Mouse (Mus musculus) v-Abl transformed pro-B cells (cell line): Measurements from ENCODE around the gene Fyn.

Experiments used
- in situ Hi-C, 2 experiments: fragments of 400-800 bp; cut with MboI; formaldehyde crosslinking; loops; one replicate each; pipeline ENCODE4 v1.15.1; 2025; ENCODE audit not compliant: unreplicated experiment in 2 of 2

The Fyn gene

DNA sequence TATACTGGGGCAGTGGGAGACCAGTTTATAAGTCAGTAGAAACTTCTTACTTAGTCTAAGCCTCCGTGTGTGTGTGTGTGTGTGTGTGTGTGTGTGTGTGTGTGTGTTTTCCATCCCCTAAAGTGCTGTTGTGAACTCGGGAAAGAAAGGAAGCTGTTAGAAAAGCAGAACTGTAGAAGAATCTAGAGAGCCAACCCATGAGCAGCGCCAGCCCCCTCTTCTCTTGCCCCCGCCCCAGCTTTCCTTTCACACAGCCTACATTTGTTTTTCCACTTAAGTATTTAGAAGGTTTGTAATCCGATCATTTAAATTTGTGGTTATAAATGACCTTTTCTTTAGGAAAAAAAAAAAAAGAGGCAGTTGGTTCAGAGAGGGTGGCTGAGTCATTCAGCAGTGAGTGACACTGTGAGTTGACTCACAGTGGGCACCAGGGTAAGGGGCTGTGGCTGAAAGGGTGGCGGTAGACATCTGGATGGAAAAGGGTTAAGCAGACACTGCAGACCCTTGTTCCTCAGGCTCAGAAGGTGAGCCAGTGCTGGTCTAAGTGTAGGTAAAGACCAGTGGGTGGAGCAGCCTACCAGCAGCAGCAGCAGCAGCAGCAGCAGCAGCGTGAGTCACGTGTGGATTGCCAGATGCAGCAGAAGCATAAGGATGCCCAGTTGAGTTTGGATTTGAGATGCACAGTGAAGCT lies 66.2 kb downstream of the Fyn start:
- in situ Hi-C loops = no loop called here

DNA sequence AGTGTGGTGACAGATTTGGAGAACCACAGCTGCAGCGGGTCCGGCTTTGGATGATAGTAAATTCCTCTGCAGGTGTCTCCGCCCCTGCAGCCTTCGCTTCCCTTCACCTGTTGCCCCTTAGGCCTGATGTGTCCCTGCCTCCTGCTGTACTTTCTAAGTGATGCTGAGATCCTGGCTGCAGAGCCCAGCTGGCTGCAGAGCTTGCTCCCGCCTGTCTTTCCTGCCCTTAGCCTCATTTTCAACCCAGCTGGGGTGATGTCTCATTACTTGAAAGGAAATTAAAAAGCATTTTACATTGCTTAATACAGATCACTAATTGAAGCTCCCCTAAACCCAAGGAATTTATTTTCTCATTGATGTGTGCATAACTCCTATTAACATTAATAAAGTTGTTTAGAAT lies 70.2 kb downstream of the Fyn start:
- in situ Hi-C loops = no loop called here

DNA sequence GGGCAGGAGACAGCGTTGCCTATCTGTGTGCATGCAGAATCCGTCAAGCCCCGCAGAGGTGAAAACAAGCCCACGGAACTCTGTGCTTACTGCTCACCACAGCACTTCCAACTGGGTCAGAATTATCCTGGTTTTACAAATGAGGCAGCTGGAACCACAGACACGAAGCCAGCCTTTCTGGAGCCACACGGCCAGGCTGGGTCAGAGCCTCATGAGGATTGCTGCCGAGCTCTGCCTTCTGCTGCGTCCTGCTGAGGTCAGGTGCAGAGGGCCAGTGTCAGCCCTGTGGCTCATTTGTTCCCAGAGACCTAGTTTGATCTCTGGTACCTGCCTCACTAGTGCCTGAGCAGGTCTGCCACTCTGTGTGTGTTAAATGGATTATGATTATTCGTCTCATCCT lies 71.9 kb downstream of the Fyn start:
- in situ Hi-C loops = no loop called here

DNA sequence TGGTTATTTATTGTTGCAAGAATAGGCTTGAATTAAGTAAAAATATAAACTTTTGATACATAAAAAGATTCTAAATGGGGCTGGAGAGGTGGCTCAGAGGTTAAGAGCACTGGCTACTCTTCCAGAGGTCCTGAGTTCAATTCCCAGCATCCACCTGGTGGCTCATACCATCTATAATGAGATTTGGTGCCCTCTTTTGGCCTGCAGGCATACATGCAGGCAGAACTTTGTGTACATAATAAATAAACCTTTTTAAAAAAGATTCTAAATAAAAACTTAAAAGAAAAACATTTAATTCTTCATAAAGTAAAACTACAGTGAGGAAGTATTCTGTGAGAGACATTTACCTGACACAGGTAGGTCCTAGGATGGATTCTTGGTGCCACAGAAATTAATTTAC lies 73.0 kb downstream of the Fyn start:
- in situ Hi-C loops = no loop called here

DNA sequence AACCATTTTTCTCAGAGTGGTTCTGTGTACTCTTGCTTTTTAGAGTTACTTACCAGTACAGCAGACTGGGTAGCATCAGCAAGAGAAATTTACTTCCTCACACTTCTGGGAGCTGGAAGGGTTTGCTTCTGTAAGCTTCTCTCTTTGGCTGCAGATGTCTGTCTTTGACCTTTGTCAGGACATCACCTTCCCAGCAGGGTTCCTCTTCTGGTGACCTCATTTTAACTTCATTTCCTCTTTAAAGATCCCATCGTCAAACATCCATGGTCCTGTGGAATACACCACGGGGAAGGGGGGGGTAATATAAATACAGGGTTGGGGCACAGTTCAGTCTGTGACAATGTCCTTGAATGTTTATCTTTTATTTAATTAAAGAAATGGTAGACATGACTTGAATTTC lies 74.5 kb downstream of the Fyn start:
- in situ Hi-C loops = no loop called here

DNA sequence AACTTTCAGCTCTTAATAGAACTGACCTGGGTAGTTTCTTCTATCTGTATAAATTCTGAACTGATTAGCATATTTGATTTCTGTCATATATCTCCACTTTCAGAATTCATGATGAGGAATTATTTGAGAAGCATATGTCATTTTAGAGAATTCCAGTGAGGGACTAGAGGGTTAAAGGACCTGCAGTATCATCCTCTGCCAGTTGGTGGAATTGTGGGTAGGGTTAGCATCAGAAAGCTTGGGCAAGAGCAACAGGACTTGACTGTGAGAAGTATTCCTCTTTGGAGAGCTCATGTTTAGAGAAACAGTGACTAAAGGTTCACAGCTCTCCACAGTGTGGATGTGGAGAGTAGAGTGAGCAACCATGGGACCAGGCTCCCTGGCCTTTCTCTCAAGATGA lies 75.3 kb downstream of the Fyn start:
- in situ Hi-C loops = no loop called here

DNA sequence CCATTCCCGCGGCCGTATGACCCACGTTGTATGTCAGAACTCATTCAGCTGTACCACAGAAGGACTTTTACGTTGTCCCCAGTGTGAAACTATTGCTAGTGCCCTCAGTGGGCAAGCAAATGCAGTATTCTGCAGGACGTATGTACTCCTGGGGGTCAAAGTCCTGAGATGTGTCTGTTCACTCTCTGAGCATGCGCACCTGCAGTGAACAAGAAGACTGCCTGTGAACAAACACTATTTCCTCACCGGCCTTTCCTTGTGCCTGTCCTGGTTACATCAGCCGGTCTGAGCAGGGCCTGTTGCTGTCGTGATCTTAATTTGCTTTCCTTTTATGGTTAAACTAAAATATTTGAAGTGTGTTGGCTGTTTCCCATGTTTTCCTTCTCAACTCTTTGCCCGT lies 77.2 kb downstream of the Fyn start:
- in situ Hi-C loops = no loop called here

DNA sequence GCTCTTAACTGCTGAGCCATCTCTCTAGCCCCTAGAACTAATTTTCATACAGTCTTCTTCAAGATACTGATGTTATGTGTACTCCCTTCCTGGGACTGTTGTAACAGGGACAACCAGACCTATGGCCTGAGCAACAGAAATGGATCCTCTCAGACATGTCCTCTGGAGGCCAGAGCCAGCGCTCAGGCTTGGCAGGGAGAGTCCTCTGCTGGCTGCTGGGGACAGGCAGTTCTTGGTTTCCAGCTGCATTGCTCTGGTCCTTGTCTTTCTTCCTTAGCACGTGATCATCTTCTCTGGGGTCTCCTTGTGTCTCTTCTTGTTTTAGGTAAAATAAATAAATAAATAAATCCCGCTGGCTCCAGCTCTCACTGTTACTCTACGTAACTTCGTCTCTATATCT lies 78.1 kb downstream of the Fyn start:
- in situ Hi-C loops = no loop called here

DNA sequence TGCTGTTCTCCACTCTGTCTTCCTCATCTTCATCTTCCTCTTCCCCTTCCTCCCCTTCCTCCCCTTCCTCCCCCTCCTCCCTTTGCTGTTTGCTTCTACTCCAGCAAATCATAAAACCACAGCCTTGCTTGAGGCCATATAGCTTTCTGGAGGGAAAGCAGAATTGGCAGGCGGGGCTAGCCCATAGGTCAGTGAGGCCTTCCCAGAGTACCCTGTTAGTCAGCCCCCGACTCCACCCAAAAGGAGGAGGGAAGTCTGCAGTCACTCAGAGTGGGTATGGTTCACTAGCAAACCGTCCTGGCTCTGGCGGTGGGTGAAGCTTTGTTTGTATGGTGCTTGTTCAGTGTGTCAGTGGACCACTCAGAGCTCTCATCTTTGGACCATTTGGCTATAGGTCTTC lies 80.5 kb downstream of the Fyn start:
- in situ Hi-C loops = no loop called here

DNA sequence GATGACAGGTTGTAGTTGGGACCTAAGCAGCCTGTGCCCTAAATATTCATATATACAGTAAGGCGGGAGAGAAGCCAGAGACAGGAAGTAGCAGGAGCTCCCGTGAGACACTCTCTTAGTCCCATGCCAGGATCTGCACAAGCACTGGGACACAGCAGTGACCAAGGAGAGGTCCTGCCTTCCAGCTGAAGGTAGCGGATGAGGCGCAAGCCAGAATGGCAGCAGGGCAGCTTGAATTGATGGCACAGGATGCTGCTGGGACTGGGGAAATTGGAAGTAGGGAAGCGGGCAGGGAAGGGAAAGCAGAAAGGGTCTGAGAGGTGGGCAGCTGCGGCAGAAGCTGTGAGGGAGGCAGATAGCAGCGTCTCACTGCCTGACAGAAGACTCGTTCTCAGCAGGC lies 81.7 kb downstream of the Fyn start:
- in situ Hi-C loops = no loop called here

DNA sequence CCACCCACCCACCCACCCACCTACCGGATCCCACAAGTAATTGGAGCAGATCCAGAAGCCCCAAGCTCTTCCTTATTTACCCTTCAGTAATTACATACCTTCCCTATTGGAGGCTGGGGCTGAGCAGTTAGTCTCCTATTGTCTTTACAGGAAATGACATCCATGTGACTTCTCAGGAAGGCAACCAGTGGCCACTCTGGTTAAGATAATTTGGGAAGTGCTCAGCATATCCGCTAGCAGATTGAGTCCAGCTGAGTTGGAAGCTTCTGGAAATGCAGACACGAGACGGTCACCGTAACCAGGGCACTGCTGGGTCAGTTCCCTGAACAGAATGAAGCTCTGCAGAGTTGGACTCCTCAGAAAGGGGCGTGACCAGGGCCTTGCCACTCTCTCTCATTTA lies 82.4 kb downstream of the Fyn start:
- in situ Hi-C loops = no loop called here

DNA sequence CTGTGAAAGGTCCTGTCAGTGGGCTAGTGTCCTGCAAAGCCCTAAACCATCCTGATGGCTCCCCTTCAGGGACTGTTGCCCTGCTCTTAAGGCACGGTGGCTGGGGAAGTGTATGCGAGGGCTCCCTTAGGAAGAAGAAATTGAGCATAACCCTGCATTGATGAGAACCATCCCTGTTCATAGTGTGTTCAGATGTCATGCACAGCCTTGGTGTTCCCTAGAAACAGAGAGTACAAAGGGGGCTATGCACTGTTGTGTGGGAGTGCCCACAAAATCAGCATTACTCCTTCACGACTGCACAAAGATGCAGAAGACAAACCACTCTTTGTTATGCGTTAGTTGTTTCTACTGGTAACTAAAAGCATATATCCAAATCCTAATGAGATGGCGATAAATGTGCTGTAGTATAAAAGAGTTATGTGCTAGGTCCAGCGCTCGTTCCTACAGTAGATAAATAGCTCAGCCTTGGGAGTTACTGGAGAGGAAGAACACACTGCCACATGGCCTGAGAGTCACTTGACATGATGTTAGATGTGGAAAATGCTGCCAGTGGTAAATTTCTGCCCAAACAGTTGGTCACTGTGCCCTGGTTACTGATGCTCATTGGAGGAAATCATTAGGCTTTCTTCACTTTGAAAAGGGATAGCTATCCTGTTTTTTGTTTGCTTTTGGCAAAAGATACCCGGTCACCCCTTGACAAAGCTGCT lies 83.4 kb downstream of the Fyn start:
- in situ Hi-C loops = no loop called here

DNA sequence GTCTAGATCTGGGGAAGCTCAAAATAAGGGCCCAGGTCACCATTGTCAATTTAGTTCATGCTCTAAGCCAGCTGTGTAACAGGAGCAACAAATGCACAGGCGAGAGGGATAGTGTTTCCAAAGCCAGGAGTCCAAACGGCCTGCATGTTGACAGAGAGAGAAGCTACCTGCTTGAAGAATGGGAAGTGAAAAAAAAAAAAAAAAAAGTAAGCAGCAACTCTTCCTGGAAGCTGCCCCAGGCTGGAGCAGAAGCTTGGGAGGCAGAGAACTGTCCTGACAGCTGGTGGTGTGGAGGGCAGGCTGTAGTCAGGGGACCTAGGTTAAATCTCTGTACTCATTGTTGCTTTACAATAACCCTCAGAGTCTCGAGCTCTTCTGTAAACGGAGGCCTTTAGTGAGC lies 86.7 kb downstream of the Fyn start:
- in situ Hi-C loops = no loop called here

DNA sequence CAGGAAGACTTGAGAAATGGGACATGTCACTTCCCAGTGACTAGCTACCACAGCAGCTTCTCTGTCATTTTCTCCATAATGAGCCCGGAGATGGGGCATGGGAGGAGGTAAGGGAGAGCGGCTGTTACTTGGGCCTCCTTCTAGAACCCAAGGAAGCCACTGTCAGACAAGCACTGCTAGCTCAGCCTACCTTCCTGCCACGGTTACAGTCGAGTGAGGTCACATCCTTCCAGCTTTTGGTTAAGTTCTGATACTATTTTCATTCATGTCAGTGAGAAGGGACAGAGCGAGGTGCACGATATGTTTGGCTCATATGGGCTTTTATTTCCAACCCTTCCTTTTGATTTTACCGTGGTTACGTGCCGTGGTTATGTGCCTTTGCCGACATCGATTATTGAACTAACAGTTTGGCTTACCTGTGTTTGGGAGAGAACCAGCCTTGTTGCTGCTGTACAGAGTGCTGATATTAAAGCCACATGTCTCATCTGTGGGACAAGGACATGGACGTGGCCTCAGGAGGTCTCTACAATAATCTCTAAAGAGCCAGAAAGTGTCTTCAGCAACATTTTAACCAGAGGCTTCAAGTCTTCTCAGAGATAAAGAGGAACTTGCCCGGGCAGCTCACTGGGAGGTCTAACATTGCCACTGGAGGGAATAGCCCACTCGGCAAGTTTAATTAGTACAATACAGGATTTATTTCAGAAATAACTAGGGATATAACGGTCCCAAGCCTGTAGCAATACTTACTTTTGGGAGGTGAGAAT lies 87.4 kb downstream of the Fyn start:
- in situ Hi-C loops = no loop called here

DNA sequence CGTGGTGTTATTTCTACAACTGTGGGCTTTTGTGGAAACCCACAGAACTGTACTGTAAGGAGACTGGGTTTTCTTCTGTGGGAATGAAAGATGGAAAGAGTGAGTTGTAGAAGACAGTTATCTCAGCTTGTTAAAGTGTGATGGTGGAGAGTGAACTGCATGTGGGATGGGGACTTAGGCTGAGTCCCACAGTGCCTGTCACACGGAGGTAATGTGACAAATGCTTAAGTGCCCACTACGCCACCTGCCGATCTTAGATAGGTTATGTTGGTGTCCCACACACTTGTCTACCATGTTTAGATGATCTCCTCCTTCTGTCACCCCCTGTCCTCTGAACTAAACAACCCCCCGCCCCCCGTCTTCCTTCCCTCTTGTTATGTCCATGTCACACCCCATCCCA lies 88.1 kb downstream of the Fyn start:
- in situ Hi-C loops = no loop called here

DNA sequence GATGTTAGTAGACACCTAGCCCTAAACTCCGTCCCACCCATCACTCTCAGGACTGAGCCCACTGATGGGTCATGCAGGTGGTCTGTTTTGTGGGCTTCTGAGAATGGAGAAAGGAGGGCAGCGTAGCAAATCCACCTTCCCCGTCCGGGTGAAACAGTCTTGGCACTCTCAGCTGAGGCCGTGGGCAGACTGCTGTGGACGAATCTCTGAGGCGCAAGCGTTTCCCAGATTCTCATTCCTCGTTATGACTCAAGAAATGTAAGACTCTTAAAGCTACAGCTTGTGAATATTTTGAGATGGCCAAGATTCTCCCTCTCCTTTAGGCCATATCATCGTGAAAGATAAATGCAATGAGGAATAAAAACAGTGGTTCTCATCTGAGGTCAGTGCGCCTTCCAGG lies 88.6 kb downstream of the Fyn start:
- in situ Hi-C loops = no loop called here

DNA sequence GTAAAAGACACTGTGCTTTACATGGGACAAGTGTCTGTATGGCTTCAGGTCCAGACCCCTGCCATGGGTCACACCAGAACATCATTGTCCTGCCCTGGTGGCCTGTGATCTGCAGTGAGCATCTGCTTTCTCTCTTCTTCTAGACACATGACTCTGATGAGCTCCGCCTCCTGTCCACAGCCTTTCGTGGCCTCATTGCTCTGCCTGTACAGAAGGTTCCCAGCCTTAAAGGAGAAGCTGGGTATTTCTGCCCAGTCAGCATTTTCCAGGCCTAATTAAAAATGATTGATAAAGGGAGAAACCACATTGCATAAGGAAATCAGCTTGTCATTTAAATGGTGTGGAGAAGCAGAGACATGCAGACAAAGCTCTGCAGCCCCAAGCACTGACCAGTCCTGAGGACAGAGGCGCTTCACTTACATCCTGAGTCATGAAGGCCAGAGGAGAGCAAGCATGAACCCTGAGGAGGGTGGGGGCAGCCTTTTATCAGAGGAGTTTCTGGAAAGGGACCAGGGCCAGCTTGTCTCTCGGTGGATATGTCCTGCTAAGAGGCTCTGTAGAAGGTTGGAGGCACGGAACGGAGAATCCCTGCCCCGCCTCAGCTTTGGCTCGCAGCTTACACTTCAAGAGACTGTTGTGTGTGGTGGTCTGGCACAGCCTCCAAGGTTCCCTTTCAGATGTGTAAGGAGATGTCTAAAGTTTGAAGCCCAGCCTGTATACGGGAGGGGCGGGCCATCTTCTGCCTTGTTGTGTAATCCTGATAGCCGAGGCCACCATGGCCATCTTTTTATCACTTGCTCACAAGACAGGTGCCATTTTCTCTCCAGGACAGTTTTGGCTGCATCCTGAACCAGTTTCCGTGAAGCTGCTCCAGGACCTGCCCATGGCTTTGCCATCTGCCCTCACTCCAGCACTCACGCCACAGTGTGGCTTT lies 90.4 kb downstream of the Fyn start:
- in situ Hi-C loops = no loop called here

DNA sequence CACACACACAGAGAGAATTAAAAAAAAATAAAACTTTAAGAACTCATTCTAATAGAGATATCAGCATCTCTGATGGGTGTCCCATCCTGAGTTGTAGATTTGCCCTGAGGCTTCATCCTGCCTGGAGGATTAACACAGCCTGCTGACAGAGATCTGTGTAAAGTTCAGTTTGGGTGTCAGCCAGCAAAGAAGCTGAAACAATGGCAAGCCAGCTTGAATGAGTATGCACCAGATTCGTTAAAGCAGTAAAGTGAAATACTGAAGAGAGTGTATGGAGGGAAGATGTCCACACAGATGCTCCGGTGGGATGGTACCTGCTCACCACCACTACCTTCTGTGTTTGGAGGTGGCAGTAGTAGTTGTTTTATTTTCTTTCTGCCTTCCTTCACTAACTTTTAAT lies 92.0 kb downstream of the Fyn start:
- in situ Hi-C loops = no loop called here

DNA sequence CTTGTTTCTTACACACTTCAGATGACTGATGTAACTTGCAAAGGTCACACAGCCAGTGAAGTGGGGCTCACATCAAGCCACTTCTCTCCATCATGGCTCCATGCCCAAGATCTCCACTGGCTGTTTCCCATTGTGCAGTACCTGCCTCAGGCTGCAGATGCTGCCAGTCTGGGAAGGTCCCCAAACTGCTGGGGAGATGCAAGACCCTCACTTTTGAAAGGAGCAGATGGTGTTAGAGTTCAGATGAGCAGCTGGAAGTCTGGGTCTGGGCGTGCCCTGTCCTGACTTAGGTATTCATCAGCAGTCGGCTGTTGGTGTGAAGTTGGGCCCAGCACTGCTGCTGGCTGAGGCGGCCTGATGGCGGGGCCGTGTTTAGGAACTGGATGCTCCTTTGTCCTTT lies 93.3 kb downstream of the Fyn start:
- in situ Hi-C loops = no loop called here

DNA sequence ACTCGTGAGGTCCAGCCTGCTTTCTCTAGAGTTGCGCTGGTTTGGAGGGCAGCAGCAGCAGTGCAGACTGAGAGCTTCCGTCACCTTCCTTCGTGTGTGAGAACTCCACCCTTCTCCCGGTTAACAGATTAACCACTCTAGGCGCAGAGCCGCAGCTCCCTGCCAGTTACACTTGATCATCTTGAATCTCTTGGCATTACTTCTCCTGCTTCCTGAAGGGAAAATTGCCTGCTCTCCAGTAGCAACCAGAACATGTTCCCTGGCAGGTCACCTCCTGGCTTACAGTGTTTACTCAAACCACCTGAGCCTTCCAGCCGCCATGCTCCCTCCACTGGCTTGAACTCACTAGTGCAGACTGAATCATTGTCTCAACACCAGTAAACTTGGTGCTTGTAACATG lies 94.1 kb downstream of the Fyn start:
- in situ Hi-C loops = no loop called here

DNA sequence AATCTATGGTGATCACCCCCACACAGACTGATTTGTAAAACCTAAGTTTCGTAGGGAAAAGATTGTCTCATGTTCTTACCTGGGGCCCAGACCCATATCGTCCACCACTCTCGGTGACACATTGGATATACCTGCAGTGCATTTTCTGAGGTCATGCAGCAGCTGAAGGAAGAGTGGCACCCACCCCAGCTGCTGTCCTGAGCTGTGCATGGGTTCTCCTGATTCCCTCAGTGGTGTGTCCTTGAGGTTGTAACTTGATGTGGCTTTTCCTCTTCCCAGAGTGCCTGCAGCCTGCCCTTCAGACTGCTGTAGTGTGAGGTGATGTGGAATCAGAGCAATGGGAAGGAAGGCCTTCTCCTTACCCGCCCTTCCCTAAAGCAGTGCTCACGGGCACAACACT lies 95.7 kb downstream of the Fyn start:
- in situ Hi-C loops = no loop called here
